Mouse (Mus musculus) myocyte (in vitro differentiated cells): ENCODE measurements around the gene Rapgef4.

Experiments
- E2F4 ChIP-seq: IDR thresholded peaks from one replicate; pipeline ENCODE4 v1.6.1; 2011; ENCODE audit warnings: mild to moderate bottlenecking, control low read depth, moderate library complexity; ENCODE audit not compliant: insufficient read depth
- MAX ChIP-seq: IDR thresholded peaks from one replicate; pipeline ENCODE4 v1.6.1; 2011; ENCODE audit warnings: low read depth, mild to moderate bottlenecking, control low read depth
- MYOD1 ChIP-seq, 3 experiments: IDR thresholded peaks; one replicate each; pipeline ENCODE4 v1.6.1; 2011; ENCODE audit warnings: control low read depth in 2 of 3, low read depth in 2 of 3, mild to moderate bottlenecking in 2 of 3, moderate library complexity in 1 of 3; ENCODE audit not compliant: insufficient read length in 2 of 3, control insufficient read depth in 1 of 3
- MYOG ChIP-seq, 3 experiments: IDR thresholded peaks; one replicate each; pipeline ENCODE4 v1.6.1; 2011; ENCODE audit warnings: control low read depth in 2 of 3, low read depth in 2 of 3, mild to moderate bottlenecking in 2 of 3; ENCODE audit not compliant: insufficient read length in 2 of 3, control insufficient read depth in 1 of 3, insufficient read depth in 1 of 3
- POLR2A ChIP-seq: IDR thresholded peaks from one replicate; pipeline ENCODE4 v1.6.1; 2011; ENCODE audit warnings: low read depth, mild to moderate bottlenecking, control low read depth, moderate library complexity; ENCODE audit not compliant: insufficient read length
- POLR2AphosphoS2 ChIP-seq: IDR thresholded peaks from one replicate; pipeline ENCODE4 v1.6.1; 2011; ENCODE audit warnings: low read depth, control low read depth; ENCODE audit not compliant: insufficient read length
- SRF ChIP-seq: IDR thresholded peaks from one replicate; pipeline ENCODE4 v1.6.1; 2011; ENCODE audit warnings: low read depth; ENCODE audit not compliant: control insufficient read depth, insufficient read length
- TCF12 ChIP-seq: IDR thresholded peaks from one replicate; pipeline ENCODE4 v1.6.1; 2011; ENCODE audit warnings: mild to moderate bottlenecking, control low read depth; ENCODE audit not compliant: poor library complexity, insufficient read depth, severe bottlenecking
- TCF3 ChIP-seq: IDR thresholded peaks from one replicate; pipeline ENCODE4 v1.6.1; 2011; ENCODE audit warnings: low read depth, control low read depth; ENCODE audit not compliant: insufficient read length

GRCm38 (mm10) chr2:72178515-72178914, 197.5 kb downstream of the Rapgef4 start:
- TF ChIP-seq POLR2AphosphoS2 (no peak), SRF (no peak), POLR2A (no peak), MYOD1 (IDR thresholded peaks at IDR 0.05; ENCODE audit: control insufficient read depth in 1 of 3, insufficient read length in 2 of 3, low read depth in 2 of 3) (no peak), E2F4 (no peak), TCF3 (no peak), MYOG (IDR thresholded peaks at IDR 0.05; ENCODE audit: control insufficient read depth in 1 of 3, insufficient read depth in 1 of 3, insufficient read length in 2 of 3, low read depth in 2 of 3) (no peak), TCF12 (no peak), MAX (no peak)
